Mouse (Mus musculus) T-helper 2 cell (primary cell): ENCODE measurements around the gene 2810408A11Rik.

Experiments
- in situ Hi-C: fragments of 300-600 bp; cut with MboI, MseI; formaldehyde crosslinking; loops from one replicate; pipeline ENCODE4 v1.15.1; 2025; ENCODE audit warnings: high pct_unique_total_duplicates

The 2810408A11Rik gene

DNA sequence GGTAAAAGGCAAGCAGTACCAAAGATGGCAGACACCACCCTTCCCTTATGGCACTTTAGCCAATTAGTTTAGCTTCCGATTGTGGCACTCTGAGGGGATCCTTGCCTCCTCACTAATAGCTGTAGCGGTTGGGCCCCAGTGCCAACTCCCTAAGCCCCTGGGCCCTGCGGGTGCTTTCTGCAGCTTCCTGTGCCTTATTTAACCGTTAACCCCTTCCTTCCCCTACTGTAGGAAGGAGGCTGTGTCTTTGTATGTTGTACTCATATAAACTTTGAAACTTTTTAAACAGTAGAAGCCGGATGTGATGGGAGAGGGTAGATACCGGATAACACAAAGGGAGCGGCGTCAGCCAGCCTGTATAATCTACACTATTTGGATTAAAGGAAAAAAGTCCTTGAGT, 50.0 kb downstream of the 2810408A11Rik start:
- in situ Hi-C loops: no loop called here

- in situ Hi-C loops: no loop called here
These were observed 50.9 kb downstream of the 2810408A11Rik start for GRCm38 (mm10) chr11:69849884-69850283.

DNA sequence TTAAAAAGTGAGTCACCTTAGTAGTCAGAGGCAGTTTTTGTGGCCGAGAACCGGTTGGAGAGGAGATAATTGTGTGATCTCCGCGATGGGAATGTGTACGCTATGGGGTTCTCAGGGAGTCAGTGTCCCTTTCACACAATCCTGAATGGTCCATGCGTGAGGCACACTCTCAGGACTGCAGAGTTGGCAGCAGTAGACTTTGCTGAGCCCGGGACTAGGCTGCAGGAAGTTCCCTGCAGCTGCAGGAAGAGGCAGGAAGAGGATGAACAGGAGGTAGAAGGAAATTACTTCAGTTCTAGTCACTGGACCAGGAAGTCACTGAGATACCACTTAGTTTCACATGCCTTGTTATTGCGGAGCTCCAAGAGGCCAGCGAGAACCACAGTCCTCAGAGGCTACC, 51.7 kb downstream of the 2810408A11Rik start:
- in situ Hi-C loops: no loop called here

DNA sequence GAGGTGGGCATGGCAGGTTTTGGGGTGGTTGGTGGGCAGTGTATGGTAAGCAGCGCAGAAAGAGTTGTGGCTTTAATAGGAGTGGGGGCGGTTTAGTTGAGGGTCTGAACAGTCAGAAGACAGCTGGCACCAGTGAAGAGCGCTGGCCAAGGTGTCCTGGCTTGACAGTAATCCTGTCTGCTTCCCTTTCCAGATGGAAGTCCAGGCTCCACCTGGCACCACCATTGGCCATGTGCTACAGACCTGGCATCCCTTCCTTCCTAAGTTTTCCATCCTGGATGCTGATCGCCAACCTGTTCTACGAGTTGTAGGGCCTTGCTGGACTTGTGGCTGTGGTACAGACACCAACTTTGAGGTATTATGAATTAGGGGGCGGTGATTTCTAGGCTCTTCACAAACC, 52.8 kb downstream of the 2810408A11Rik start:
- in situ Hi-C loops: no loop called here
